Mouse (Mus musculus) telencephalon, adult 2 months (tissue): ENCODE measurements around the gene Tchh.
"Not testable (repeated sequence)": the region's sequence is repeated elsewhere in the genome, so short reads cannot be mapped to it uniquely, and the experiment has no call there.

ENCODE experiments used
- DNase-seq: peaks from one replicate; pipeline ENCODE4 v3.0.0-alpha.2; 2011; ENCODE audit warnings: low read depth, low spot score

The Tchh gene

GRCm38 (mm10) chr3:93442030-93442429 lies at the start of gene Tchh:
Gene Tchh (plus strand): TSS chr3:93442330.
- no peak for DNase-seq

DNA sequence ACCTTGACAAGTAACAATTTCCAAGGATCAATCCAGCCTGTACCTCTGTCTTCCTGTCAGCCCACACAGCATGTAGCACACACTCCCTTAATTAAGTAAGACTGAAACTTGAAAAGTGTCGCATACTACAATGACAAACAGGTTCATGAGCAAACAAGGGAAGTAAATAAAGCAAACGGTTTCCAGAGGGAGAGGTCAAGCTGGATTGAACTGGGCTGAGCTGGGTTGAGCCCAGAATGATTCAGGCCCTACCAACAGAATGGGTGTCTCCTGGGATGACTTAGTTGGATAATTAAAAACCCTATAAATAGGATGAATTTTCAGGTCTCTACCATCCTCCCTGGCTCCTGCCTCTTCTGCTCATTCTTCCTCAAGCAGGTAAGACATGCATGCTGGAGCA lies 48.8 kb upstream of the Tchh start, which contains the start of gene Rptn:
Rptn (plus strand) TSS at position 334 of the 400 bp plus-strand sequence.
- no peak for DNase-seq

- no peak for DNase-seq
These were observed 38.2 kb upstream of the Tchh start for GRCm38 (mm10) chr3:93403936-93404335.

DNA sequence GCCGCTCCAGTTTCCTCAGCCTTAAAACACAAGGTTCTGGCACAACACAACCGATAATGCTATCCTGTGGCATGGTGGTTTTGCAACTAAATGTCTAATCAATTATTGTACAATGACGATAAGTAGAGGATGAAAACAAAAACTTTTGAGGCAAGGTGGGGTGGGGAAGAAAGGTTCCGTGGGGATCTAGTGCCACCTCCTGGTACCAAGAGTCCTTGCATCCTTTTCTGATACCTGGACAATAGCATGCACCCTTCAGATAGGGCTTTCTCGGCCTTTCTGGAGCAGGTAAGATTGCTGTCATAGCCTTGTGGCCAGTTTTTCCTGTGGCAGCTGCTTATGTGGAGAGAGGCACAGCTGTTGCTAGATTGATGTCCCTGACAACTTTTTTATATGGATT lies 35.1 kb upstream of the Tchh start:
- DNase-seq = peak; percentile 4

- no peak for DNase-seq
These were observed 30.2 kb upstream of the Tchh start for GRCm38 (mm10) chr3:93411905-93412304.

DNA sequence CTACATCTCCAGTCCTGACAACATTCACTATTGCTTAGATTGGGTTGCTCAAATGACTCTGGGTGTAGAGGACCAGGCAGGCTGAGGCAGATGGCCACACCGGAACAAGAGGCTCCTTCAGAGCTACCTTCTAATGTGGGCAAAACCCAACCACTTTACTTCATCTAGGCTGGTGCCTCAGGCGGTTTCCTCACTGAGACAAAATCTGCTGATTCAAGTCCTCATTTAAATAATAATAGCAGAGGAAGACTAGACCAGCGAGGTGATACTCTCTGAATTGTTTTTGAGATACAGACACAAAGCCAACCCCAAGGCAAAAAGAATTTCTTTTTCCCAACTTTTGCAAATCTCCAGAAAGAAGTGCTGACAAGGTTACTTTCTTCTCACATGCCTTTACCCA lies 10.5 kb upstream of the Tchh start:
- DNase-seq = no peak

DNA sequence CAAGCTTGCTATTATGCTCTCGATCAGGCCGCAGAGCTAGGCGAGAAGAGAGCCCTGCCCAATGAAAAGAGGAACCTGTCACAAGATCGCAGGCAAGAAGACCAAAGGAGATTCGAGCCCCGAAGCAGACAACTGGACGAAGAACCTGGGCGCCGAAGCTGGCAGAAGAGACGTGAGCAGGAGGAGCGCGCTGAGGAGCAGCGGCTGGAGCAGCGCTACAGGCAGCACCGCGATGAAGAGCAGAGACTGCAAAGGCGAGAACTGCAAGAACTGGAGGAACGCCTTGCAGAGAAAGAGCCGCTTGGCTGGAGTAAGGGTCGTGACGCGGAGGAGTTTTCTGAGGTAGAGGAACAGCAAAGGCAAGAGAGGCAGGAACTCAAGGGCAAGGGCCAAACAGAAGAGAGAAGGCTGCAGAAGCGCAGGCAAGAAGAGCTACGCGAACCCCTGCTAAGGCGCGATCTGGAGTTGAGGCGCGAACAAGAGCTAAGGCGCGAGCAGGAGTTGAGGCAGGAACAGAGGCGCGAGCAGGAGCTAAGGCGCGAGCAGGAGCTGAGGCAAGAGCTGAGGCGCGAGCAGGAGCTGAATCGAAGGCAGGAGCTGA lies 1.5 kb downstream of the Tchh start:
- DNase-seq = no peak

GRCm38 (mm10) chr3:93444343-93445164 lies 2.4 kb downstream of the Tchh start:
- DNase-seq = peak; percentile 69

GRCm38 (mm10) chr3:93445165-93445705 lies 3.1 kb downstream of the Tchh start:
- DNase-seq = no peak

DNA sequence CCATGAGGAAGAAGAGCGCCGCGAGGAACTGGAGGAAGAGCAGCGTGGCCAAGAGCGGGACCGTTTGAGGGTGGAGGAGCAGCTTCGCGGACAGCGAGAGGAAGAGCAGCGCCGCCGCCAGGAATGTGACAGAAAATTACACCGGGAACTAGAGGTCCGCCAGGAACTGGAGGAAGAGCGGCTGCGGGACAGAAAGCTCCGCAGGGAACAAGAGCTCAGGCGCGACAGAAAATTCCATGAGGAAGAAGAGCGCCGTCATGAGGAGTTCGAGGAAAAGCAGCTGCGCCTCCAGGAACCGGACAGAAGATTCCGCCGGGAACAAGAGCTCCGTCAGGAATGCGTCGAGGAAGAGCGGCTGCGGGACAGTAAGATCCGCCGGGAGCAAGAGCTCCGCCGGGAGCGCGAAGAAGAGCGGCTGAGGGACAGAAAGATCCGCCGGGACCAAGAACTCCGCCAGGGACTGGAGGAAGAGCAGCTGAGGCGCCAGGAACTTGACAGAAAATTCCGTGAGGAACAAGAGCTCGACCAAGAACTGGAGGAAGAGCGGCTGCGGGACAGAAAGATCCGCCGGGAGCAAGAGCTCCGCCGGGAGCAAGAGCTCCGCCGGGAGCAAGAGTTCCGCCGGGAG lies 4.1 kb downstream of the Tchh start:
- DNase-seq = no peak

- DNase-seq = not testable (repeated sequence)
These were observed 4.6 kb downstream of the Tchh start for GRCm38 (mm10) chr3:93446756-93447137.

- peak; percentile 75 for DNase-seq
These were observed 5.2 kb downstream of the Tchh start for GRCm38 (mm10) chr3:93447138-93447841.

DNA sequence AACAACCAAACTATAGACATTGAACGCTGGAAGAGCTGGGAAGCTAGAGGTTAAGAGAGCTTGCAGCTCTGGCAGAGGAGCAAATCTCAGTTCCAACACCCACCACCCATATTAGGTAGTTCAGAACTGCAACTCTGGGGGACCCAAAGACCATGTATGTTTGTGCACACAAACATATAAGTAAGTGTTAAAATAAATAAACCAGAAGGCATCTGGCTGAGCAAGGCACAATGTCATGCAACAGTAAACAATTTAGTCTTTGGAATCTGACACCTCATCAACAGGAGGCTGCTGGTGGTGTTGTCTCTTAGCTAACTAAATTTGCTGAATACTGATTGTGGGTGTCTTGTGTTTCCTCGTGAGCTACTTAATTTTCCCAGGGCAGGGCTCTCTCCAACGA lies 24.4 kb downstream of the Tchh start:
- DNase-seq = no peak

DNA sequence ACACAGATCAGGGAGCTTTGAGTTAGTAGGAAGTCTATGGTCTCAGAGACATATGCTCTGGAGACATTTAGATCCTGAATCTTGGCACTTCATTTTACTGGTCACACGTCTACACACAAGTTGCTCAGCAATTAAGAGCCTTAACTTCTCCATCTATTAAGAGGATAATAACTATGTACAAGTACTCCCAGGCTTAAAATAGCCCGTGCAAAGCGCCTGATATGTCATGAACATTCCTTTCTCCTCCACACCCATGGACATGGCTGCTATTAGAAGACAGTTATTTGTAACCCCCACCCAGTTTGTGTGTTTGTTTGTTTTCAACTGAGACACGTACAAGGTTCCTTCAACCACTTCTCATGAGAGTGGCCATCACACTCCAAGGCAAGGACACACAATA lies 25.0 kb downstream of the Tchh start:
- no peak for DNase-seq

GRCm38 (mm10) chr3:93468561-93468960 lies 26.4 kb downstream of the Tchh start, which contains the start of gene Tchhl1:
Gene Tchhl1 (plus strand): TSS chr3:93468754.
- no peak for DNase-seq

GRCm38 (mm10) chr3:93469629-93470028 lies 27.5 kb downstream of the Tchh start:
- DNase-seq = no peak

GRCm38 (mm10) chr3:93480053-93480452 lies 37.9 kb downstream of the Tchh start:
- DNase-seq = no peak

- no peak for DNase-seq
These were observed 40.0 kb downstream of the Tchh start for GRCm38 (mm10) chr3:93481982-93482616.

DNA sequence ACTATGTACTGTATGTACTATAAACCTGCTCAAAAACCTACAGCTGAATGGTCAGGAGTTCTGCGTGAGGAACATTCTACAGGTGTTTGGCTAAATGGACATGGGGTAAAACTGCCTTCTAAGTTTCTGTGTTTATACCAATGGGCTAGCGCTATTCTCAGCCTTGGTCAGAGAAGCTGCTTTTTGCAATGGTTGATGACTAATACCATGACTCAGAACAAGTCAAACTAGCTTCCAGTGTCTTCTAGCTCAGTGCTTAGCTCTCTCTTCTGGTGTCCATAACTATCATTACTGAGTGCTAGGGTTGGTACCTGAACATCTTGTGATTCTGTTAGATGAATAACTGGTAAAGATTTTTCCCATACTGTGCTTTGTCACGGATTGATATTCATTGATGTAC lies 43.5 kb downstream of the Tchh start:
- no peak for DNase-seq

- DNase-seq = no peak
These were observed 46.4 kb downstream of the Tchh start for GRCm38 (mm10) chr3:93488541-93488940.

GRCm38 (mm10) chr3:93492176-93492575 lies 50.0 kb downstream of the Tchh start:
- no peak for DNase-seq
